Mouse (Mus musculus) ES-E14 (cell line): ENCODE results near the gene Fasl.

ENCODE experiments used
- CHD2 ChIP-seq: IDR thresholded peaks from 2 replicates; pipeline ENCODE4 v1.6.1; 2014; ENCODE audit warnings: mild to moderate bottlenecking, low read depth, low read length, inconsistent platforms
- MAFK ChIP-seq: IDR thresholded peaks from 2 replicates; pipeline ENCODE4 v1.6.1; 2014; ENCODE audit warnings: mild to moderate bottlenecking, low read depth, low read length, inconsistent platforms; ENCODE audit not compliant: insufficient read depth
- ZC3H11A ChIP-seq: IDR thresholded peaks from 2 replicates; pipeline ENCODE4 v1.6.1; 2012; ENCODE audit warnings: low read depth, mild to moderate bottlenecking, inconsistent platforms, low read length, borderline replicate concordance
- ZNF384 ChIP-seq: IDR thresholded peaks from 2 replicates; pipeline ENCODE4 v1.6.1; 2012; ENCODE audit warnings: low read depth, low read length, inconsistent platforms

- TF ChIP-seq ZNF384 (no peak), CHD2 (no peak), MAFK (no peak), ZC3H11A (no peak)
Measured at GRCm38 (mm10) chr1:161771293-161771692, 17.0 kb downstream of the Fasl start.
